Mouse (Mus musculus) testis, postnatal 14 days (tissue): ENCODE measurements around the gene Zfp119b.
A peak's percentile ranks its signal among the peaks of the same experiment; 100 is the strongest.

Source experiments
- DNase-seq: peaks from one replicate; pipeline ENCODE4 v3.0.0; 2021; ENCODE audit warnings: low spot score

The Zfp119b gene

GRCm38 (mm10) chr17:55949400-55949799 is at the start of gene Zfp119b:
Zfp119b (minus strand) TSS chr17:55949500.
- DNase-seq = no peak

GRCm38 (mm10) chr17:55996007-55996406 is 46.7 kb upstream of the Zfp119b start:
- DNase-seq = no peak

- no peak for DNase-seq
Observed at GRCm38 (mm10) chr17:55990278-55990898, 41.1 kb upstream of the Zfp119b start.

GRCm38 (mm10) chr17:55986030-55986961 is 37.0 kb upstream of the Zfp119b start, which contains the start of gene Fsd1:
Fsd1 (plus strand) TSS chr17:55986509.
- peak; percentile 76 for DNase-seq

GRCm38 (mm10) chr17:55977301-55977700 is 28.0 kb upstream of the Zfp119b start:
- DNase-seq = no peak

- DNase-seq = no peak
Observed at GRCm38 (mm10) chr17:55976255-55976862, 27.1 kb upstream of the Zfp119b start.

GRCm38 (mm10) chr17:55971453-55971852 is 22.2 kb upstream of the Zfp119b start:
- no peak for DNase-seq

GRCm38 (mm10) chr17:55969966-55970891 is 20.9 kb upstream of the Zfp119b start, which contains the start of gene Shd:
Shd (plus strand) TSS chr17:55970467.
- no peak for DNase-seq

- DNase-seq = no peak
Observed at GRCm38 (mm10) chr17:55969560-55969959, 20.3 kb upstream of the Zfp119b start.

GRCm38 (mm10) chr17:55968210-55968609 is 18.9 kb upstream of the Zfp119b start:
- DNase-seq = no peak

- no peak for DNase-seq
Observed at GRCm38 (mm10) chr17:55967186-55967585, 17.9 kb upstream of the Zfp119b start.

- DNase-seq = no peak
Observed at GRCm38 (mm10) chr17:55964996-55965395, 15.7 kb upstream of the Zfp119b start.

- DNase-seq = no peak
Observed at GRCm38 (mm10) chr17:55964496-55964895, 15.2 kb upstream of the Zfp119b start.

- no peak for DNase-seq
Observed at GRCm38 (mm10) chr17:55963171-55963570, 13.9 kb upstream of the Zfp119b start.

- peak; percentile 5 for DNase-seq
Observed at GRCm38 (mm10) chr17:55961631-55962030, 12.3 kb upstream of the Zfp119b start.

- no peak for DNase-seq
Observed at GRCm38 (mm10) chr17:55960791-55961190, 11.5 kb upstream of the Zfp119b start.

GRCm38 (mm10) chr17:55959946-55960740 is 10.8 kb upstream of the Zfp119b start:
- no peak for DNase-seq

GRCm38 (mm10) chr17:55958918-55959728 is 9.8 kb upstream of the Zfp119b start, which contains the start of gene Yju2:
Yju2 (plus strand) TSS chr17:55959099.
- DNase-seq = peak; percentile 94

GRCm38 (mm10) chr17:55958584-55958886 is 9.2 kb upstream of the Zfp119b start:
- no peak for DNase-seq
